Mouse (Mus musculus) small intestine, adult 2 months (tissue): Measurements from ENCODE around the gene Mrpl38.

ENCODE experiments used
- CTCF ChIP-seq: fragments of 200-500 bp; IDR thresholded peaks from 2 replicates; pipeline ENCODE4 v1.5.1; 2012; ENCODE audit warnings: low read depth, mild to moderate bottlenecking, control low read depth, inconsistent platforms, low read length, moderate library complexity, mixed read lengths; ENCODE audit not compliant: insufficient replicate concordance, insufficient read length; ENCODE audit errors: extremely low read depth
- POLR2A ChIP-seq: fragments of 200-500 bp; IDR thresholded peaks from 2 replicates; pipeline ENCODE4 v1.6.1; 2012; ENCODE audit warnings: low read depth, mild to moderate bottlenecking, control low read depth, inconsistent platforms, low read length, moderate library complexity

GRCm38 (mm10) chr11:116171959-116172358 is 33.3 kb upstream of the Mrpl38 start:
- TF ChIP-seq POLR2A (no peak), CTCF (no peak)
